Mouse (Mus musculus) megakaryocyte, embryonic 14.5 days (primary cell): ENCODE measurements at regions not wholly inside any gene's neighbourhood (a gene's known extent, or its start where the extent isn't known, plus 50 kb on each side); places are given as distances from the start of the nearest gene placed in this dataset.

Experiments
- H3K27me3 ChIP-seq: replicated peaks from 2 replicates; pipeline ENCODE3; 2012; ENCODE audit warnings: inconsistent platforms
- H3K36me3 ChIP-seq: replicated peaks from 2 replicates; pipeline ENCODE3; 2012; ENCODE audit warnings: low read length, inconsistent platforms, mixed read lengths
- H3K4me1 ChIP-seq: 2 replicates; pipeline ENCODE4 v1.6.1; 2012; ENCODE audit warnings: inconsistent platforms
- H3K4me3 ChIP-seq: replicated peaks from 2 replicates; pipeline ENCODE3; 2012; ENCODE audit warnings: moderate library complexity, mild to moderate bottlenecking, inconsistent platforms
- H3K9me3 ChIP-seq: 2 replicates; pipeline ENCODE4 v1.6.1; 2012; ENCODE audit warnings: inconsistent platforms
- FLI1 ChIP-seq: IDR thresholded peaks from 2 replicates; pipeline ENCODE4 v1.6.1; 2012; ENCODE audit warnings: low read length, inconsistent platforms, mixed read lengths
- GATA1 ChIP-seq: IDR thresholded peaks from 3 replicates; pipeline ENCODE4 v1.6.1; 2012; ENCODE audit warnings: mixed read lengths, low read length, inconsistent platforms, borderline replicate concordance

GRCm38 (mm10) chr7:113010150-113010549 is 56.4 kb downstream of the Rassf10 start:
- Histone ChIP-seq H3K36me3 (no peaks in the 10 kb centered on the region), H3K4me3 (no peak overlapping the region), H3K4me1 (no peaks in the 10 kb centered on the region), H3K9me3 (no peaks in the 10 kb centered on the region; the same call in 1 of the 2 replicates), H3K27me3 (peaks cover 4% of the 10 kb centered on the region)
- TF ChIP-seq GATA1 (no peak), FLI1 (no peak)

GRCm38 (mm10) chr7:113017092-113017755 is 63.5 kb downstream of the Rassf10 start:
- Histone ChIP-seq H3K9me3 (no peaks in the 10 kb centered on the region), H3K4me3 (no peak overlapping the region), H3K27me3 (peaks cover 4% of the 10 kb centered on the region), H3K4me1 (no peaks in the 10 kb centered on the region), H3K36me3 (no peaks in the 10 kb centered on the region)
- no peak for TF ChIP-seq FLI1
- TF ChIP-seq GATA1: no peak

GRCm38 (mm10) chr7:113021412-113021811 is 67.7 kb downstream of the Rassf10 start:
- H3K9me3 ChIP-seq: no peaks in the 10 kb centered on the region
- H3K4me3 ChIP-seq: no peak overlapping the region
- no peak for TF ChIP-seq GATA1
- no peak for TF ChIP-seq FLI1
- no peaks in the 10 kb centered on the region for H3K36me3 ChIP-seq
- peaks cover 1% of the 10 kb centered on the region for H3K27me3 ChIP-seq
- no peaks in the 10 kb centered on the region for H3K4me1 ChIP-seq

- H3K27me3 ChIP-seq: no peaks in the 10 kb centered on the region
- H3K36me3 ChIP-seq: no peaks in the 10 kb centered on the region
- no peaks in the 10 kb centered on the region for H3K4me1 ChIP-seq
- TF ChIP-seq GATA1 (no peak), FLI1 (no peak)
- H3K9me3 ChIP-seq: no peaks in the 10 kb centered on the region
- no peak overlapping the region for H3K4me3 ChIP-seq
Measured at GRCm38 (mm10) chr7:113022516-113022915, 68.8 kb downstream of the Rassf10 start.

DNA sequence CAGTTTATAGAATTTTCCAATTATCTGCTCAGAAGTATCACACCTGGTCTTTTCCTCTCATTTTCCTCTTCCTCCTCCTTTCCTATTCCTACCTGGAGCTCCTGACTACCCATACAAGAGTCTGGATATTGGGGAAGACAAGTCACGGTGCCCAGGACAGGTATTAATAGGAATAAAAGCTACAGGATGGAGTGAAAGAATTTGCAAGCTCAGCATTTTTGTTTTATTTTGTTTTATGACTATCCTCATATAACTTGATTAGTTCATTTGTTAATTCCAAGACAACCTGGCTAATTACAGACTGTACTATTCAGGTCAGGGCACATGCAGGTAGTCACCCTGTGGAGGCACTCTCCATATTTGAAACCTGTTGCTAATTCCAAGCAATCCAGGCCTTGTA is 72.0 kb downstream of the Rassf10 start:
- no peaks in the 10 kb centered on the region for H3K9me3 ChIP-seq
- no peak for TF ChIP-seq GATA1
- no peak for TF ChIP-seq FLI1
- no peaks in the 10 kb centered on the region for H3K36me3 ChIP-seq
- no peaks in the 10 kb centered on the region for H3K4me1 ChIP-seq
- no peak overlapping the region for H3K4me3 ChIP-seq
- H3K27me3 ChIP-seq: no peaks in the 10 kb centered on the region

- Histone ChIP-seq H3K27me3 (no peaks in the 10 kb centered on the region), H3K9me3 (no peaks in the 10 kb centered on the region), H3K36me3 (no peaks in the 10 kb centered on the region), H3K4me3 (no peak overlapping the region), H3K4me1 (no peaks in the 10 kb centered on the region)
- TF ChIP-seq GATA1: no peak
- TF ChIP-seq FLI1: no peak
Measured at GRCm38 (mm10) chr7:113026290-113027075, 72.7 kb downstream of the Rassf10 start.

DNA sequence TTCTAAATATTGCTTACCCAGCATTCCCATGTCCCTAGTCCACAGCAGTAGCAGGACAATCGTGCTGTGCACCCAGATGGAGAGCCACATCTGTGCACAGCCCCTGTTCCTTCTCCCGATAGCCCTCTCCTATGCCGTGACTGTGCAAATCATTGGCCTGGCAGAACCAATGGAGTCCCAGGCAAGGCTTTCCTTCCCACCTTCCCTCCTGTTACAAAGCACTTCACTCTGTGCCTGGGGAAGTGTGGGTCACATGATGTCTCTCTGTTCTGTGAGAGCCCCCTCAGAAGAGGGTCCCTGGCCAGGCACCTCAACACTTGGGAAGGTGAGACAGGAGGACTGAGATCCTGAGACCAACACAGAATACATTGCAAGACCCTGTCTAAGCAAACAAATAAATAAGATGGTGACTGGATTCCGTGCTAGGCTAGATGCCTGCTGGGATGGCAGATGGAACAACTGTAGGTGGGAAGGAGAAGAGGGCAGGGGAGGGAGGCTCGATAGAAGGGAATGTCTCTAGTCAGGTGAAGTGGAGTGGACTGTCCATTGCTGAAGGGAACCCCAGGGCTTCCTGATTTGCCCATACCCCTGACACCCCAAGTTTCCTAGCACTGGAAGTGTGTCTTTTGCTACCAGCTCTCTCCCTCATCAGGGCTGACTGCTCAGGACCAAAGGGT is 73.5 kb downstream of the Rassf10 start:
- H3K36me3 ChIP-seq: no peaks in the 10 kb centered on the region
- no peak overlapping the region for H3K4me3 ChIP-seq
- TF ChIP-seq FLI1 (no peak), GATA1 (no peak)
- no peaks in the 10 kb centered on the region for H3K4me1 ChIP-seq
- H3K27me3 ChIP-seq: no peaks in the 10 kb centered on the region
- H3K9me3 ChIP-seq: no peaks in the 10 kb centered on the region

- H3K4me3 ChIP-seq: no peak overlapping the region
- H3K4me1 ChIP-seq: no peaks in the 10 kb centered on the region
- no peak for TF ChIP-seq GATA1
- no peak for TF ChIP-seq FLI1
Measured at GRCm38 (mm10) chr7:113030053-113030752, 76.4 kb downstream of the Rassf10 start.

DNA sequence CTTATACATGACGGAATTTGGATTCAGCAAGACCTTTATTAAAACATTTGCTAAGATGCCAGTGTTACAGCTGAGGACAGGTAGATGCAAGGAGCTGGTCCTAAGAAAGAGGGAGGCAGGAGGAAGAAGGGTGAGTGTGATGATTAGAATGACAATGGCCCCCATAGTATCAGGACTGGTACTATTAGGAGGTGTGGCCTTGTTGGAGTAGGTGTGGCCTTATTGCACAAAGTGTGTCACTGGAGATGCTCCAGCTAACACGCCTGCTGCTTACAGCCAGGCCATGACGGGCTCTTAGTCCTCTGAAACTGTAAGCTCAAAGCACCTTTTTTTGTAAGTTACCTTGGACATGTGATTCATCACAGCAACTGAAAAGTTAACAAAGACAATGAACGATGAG is 82.0 kb downstream of the Rassf10 start:
- no peaks in the 10 kb centered on the region for H3K9me3 ChIP-seq
- H3K36me3 ChIP-seq: no peaks in the 10 kb centered on the region
- no peak for TF ChIP-seq FLI1
- no peak for TF ChIP-seq GATA1
- no peaks in the 10 kb centered on the region for H3K4me1 ChIP-seq
- no peak overlapping the region for H3K4me3 ChIP-seq
- peaks cover 2% of the 10 kb centered on the region for H3K27me3 ChIP-seq

More at GRCm38 (mm10) chr7:113030053-113030752, 76.4 kb downstream of the Rassf10 start:
- no peaks in the 10 kb centered on the region for H3K9me3 ChIP-seq
- H3K36me3 ChIP-seq: no peaks in the 10 kb centered on the region
- no peaks in the 10 kb centered on the region for H3K27me3 ChIP-seq
